Mouse (Mus musculus): ENCODE measurements around the gene Eif4g3. TPM values are rescaled to one million over a fixed set of nuclear protein-coding genes. Genes with fewer than 3 reads are reported as not detected.
A peak's percentile ranks its signal among the peaks of the same experiment; 100 is the strongest.

Gene Eif4g3
- polyA plus RNA-seq, 1 experiment from 2014 or later: 17.2 TPM

- 85% methylated on average over 9 of the region's 9 CpGs for whole genome bisulfite sequencing
- Histone ChIP-seq H3K9ac (no peak overlapping the region), H3K36me3 (peaks cover 10% of the 10 kb centered on the region; the same call in 1 of the 2 replicates), H3K27ac (no peak overlapping the region), H3K4me3 (no peak overlapping the region), H3K4me2 (no peak overlapping the region), H3K4me1 (replicated peaks) (no peaks in the 10 kb centered on the region), H3K27me3 (no peaks in the 10 kb centered on the region), H3K9me3 (replicated peaks) (no peaks in the 10 kb centered on the region)
- no peak for ATAC-seq (replicated peaks; ENCODE audit: insufficient number of reproducible peaks, insufficient read depth, low FRiP score, low read depth)
Measured at GRCm38 (mm10) chr4:138006951-138007613, 14.3 kb downstream of the Eif4g3 start.

- no peaks in the 10 kb centered on the region for H3K4me1 ChIP-seq (replicated peaks)
- peaks cover 14% of the 10 kb centered on the region; the same call in 1 of the 2 replicates for H3K36me3 ChIP-seq
- ATAC-seq (replicated peaks; ENCODE audit: insufficient number of reproducible peaks, insufficient read depth, low FRiP score, low read depth): no peak
- H3K9me3 ChIP-seq (replicated peaks): no peaks in the 10 kb centered on the region
- H3K27ac ChIP-seq: no peak overlapping the region
- H3K4me2 ChIP-seq: no peak overlapping the region
- 93% methylated on average over 6 of the region's 6 CpGs for WGBS
- H3K4me3 ChIP-seq: no peak overlapping the region
- no peaks in the 10 kb centered on the region for H3K27me3 ChIP-seq
- no peak overlapping the region for H3K9ac ChIP-seq
Measured at GRCm38 (mm10) chr4:138008646-138009045, 15.8 kb downstream of the Eif4g3 start.

- Histone ChIP-seq H3K36me3 (peaks cover 23% of the 10 kb centered on the region), H3K27ac (no peak overlapping the region), H3K9me3 (replicated peaks) (no peaks in the 10 kb centered on the region), H3K4me2 (no peak overlapping the region), H3K27me3 (no peaks in the 10 kb centered on the region), H3K9ac (no peak overlapping the region), H3K4me1 (replicated peaks) (no peaks in the 10 kb centered on the region), H3K4me3 (no peak overlapping the region)
- WGBS: 97% methylated on average over 4 of the region's 4 CpGs
- ATAC-seq (replicated peaks; ENCODE audit: insufficient number of reproducible peaks, insufficient read depth, low FRiP score, low read depth): no peak
Measured at GRCm38 (mm10) chr4:138009786-138010502, 17.1 kb downstream of the Eif4g3 start.

GRCm38 (mm10) chr4:138013723-138014479, 21.1 kb downstream of the Eif4g3 start:
- H3K36me3 ChIP-seq: peaks cover 34% of the 10 kb centered on the region
- H3K27me3 ChIP-seq: no peaks in the 10 kb centered on the region
- H3K27ac ChIP-seq: no peak overlapping the region
- ATAC-seq (replicated peaks; ENCODE audit: insufficient number of reproducible peaks, insufficient read depth, low FRiP score, low read depth): no peak
- 93% methylated on average over 15 of the region's 15 CpGs for WGBS
- no peaks in the 10 kb centered on the region for H3K9me3 ChIP-seq (replicated peaks)
- no peaks in the 10 kb centered on the region for H3K4me1 ChIP-seq (replicated peaks)
- no peak overlapping the region for H3K9ac ChIP-seq
- no peak overlapping the region for H3K4me3 ChIP-seq
- H3K4me2 ChIP-seq: no peak overlapping the region

DNA sequence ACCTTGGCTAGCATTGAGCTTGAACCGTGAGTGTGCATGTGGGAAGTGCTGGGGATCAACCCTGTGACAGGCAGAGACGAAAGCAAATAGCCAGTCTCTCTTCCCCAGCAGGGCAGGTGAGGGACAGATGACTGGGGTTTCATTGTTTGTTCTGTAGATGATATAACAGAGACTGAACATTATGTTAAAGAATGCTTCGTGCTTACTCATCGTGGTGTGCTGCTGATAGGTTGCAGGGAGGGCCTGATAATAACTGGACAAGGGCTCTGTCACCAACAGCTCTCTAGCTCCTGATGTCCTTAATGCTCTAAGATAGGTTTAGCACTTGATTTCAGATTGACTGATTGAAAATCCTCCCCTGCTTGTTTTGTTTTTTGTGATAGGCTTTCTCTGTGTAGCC, 23.1 kb downstream of the Eif4g3 start:
- no peak overlapping the region for H3K27ac ChIP-seq
- WGBS: 38% methylated on average over 4 of the region's 4 CpGs
- peaks cover 33% of the 10 kb centered on the region for H3K36me3 ChIP-seq
- H3K9me3 ChIP-seq (replicated peaks): no peaks in the 10 kb centered on the region
- no peak overlapping the region for H3K9ac ChIP-seq
- ATAC-seq (replicated peaks; ENCODE audit: insufficient number of reproducible peaks, insufficient read depth, low FRiP score, low read depth): no peak
- no peak overlapping the region for H3K4me2 ChIP-seq
- no peaks in the 10 kb centered on the region for H3K27me3 ChIP-seq
- peaks cover 6% of the 10 kb centered on the region for H3K4me1 ChIP-seq (replicated peaks)
- H3K4me3 ChIP-seq: no peak overlapping the region

DNA sequence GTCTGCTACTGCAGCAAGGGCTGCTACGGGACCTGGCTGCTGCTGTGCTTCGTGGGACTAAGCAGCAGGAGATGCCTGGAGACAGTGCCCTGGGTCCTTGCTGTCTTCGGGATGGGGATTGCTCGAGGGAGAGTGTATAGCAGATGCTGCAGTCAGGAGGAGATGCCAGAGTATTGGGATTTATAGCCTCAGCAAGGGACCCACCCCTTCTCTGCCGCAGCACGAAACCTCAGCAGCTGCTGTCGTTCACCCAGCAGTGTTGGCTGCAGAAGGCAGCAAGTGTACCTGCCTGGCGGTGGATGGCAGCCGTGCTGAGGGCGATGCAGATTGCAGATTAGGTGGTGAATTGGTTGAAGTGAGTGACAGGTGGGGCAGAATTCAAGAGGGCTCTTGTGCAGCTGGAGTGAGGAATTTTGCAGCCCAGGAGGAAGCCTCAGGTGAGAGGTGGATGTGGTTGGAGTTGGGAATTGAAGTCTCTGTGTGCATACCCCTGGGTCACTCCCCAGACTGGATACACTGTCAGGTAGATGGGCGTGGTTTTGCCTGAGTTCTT, 24.3 kb downstream of the Eif4g3 start:
- no peak overlapping the region for H3K27ac ChIP-seq
- peaks cover 29% of the 10 kb centered on the region for H3K36me3 ChIP-seq
- H3K9me3 ChIP-seq (replicated peaks): no peaks in the 10 kb centered on the region
- no peaks in the 10 kb centered on the region for H3K27me3 ChIP-seq
- no peak overlapping the region for H3K9ac ChIP-seq
- no peak for ATAC-seq (replicated peaks; ENCODE audit: insufficient number of reproducible peaks, insufficient read depth, low FRiP score, low read depth)
- H3K4me3 ChIP-seq: no peak overlapping the region
- no peak overlapping the region for H3K4me2 ChIP-seq
- peaks cover 11% of the 10 kb centered on the region for H3K4me1 ChIP-seq (replicated peaks)
- 76% methylated on average over 11 of the region's 11 CpGs for WGBS

DNA sequence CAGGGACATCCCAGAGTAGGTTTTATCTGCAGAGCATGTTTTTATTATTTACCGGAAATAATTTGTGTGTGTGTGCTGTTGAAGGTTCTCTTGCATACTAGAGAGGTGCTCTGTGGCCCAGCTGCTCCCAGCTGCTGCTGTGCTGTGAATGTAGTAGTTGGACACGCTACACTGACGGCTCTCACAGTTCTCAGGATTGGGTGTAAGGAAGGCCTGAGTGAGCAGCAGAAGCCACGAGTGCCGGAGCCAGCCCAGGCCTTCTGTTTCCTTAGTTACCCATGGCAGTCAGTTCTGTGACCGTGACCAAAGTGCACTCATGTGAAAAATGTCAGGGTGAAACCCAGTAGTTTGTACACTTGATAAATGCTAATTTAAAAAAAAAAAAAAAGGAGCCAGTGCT, 25.2 kb downstream of the Eif4g3 start:
- H3K4me1 ChIP-seq (replicated peaks): peaks cover 11% of the 10 kb centered on the region
- no peaks in the 10 kb centered on the region for H3K27me3 ChIP-seq
- H3K36me3 ChIP-seq: peaks cover 27% of the 10 kb centered on the region
- ATAC-seq (replicated peaks; ENCODE audit: insufficient number of reproducible peaks, insufficient read depth, low FRiP score, low read depth): no peak
- no peaks in the 10 kb centered on the region for H3K9me3 ChIP-seq (replicated peaks)
- no peak overlapping the region for H3K27ac ChIP-seq
- WGBS: 82% methylated on average over 6 of the region's 6 CpGs
- no peak overlapping the region for H3K9ac ChIP-seq
- no peak overlapping the region for H3K4me3 ChIP-seq
- H3K4me2 ChIP-seq: no peak overlapping the region

- no peaks in the 10 kb centered on the region for H3K27me3 ChIP-seq
- no peaks in the 10 kb centered on the region for H3K9me3 ChIP-seq (replicated peaks)
- H3K27ac ChIP-seq: no peak overlapping the region
- H3K9ac ChIP-seq: no peak overlapping the region
- H3K4me1 ChIP-seq (replicated peaks): peaks cover 23% of the 10 kb centered on the region
- 67% methylated on average over 6 of the region's 6 CpGs for WGBS
- H3K36me3 ChIP-seq: peaks cover 14% of the 10 kb centered on the region
- ATAC-seq (replicated peaks; ENCODE audit: insufficient number of reproducible peaks, insufficient read depth, low FRiP score, low read depth): no peak
- no peak overlapping the region for H3K4me3 ChIP-seq
- H3K4me2 ChIP-seq: no peak overlapping the region
Measured at GRCm38 (mm10) chr4:138020231-138020630, 27.4 kb downstream of the Eif4g3 start.

DNA sequence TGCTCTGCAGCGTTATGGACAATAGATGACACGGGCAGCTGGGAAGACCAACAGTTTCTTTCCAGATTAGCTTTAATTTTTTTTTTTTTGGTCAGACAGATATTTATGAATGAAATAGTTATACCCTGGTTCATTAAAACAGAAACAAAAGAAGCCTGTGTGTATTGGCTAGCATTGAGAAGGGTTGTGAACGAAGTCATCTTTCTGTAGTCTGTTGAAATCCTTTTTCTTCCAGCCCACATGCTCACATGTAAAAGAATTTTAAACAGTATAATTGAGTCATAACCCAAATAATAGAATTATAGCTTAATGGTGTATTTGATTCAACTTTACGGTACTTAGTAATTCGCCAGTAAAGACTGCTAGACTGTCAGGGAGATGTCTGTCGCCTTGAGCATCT, 28.8 kb downstream of the Eif4g3 start:
- no peak for ATAC-seq (replicated peaks; ENCODE audit: insufficient number of reproducible peaks, insufficient read depth, low FRiP score, low read depth)
- no peaks in the 10 kb centered on the region for H3K27me3 ChIP-seq
- H3K4me1 ChIP-seq (replicated peaks): peaks cover 23% of the 10 kb centered on the region
- no peak overlapping the region for H3K27ac ChIP-seq
- 83% methylated on average over 6 of the region's 6 CpGs for WGBS
- no peak overlapping the region for H3K4me3 ChIP-seq
- no peak overlapping the region for H3K9ac ChIP-seq
- no peaks in the 10 kb centered on the region for H3K9me3 ChIP-seq (replicated peaks)
- no peak overlapping the region for H3K4me2 ChIP-seq
- H3K36me3 ChIP-seq: peaks cover 5% of the 10 kb centered on the region; the same call in 1 of the 2 replicates

DNA sequence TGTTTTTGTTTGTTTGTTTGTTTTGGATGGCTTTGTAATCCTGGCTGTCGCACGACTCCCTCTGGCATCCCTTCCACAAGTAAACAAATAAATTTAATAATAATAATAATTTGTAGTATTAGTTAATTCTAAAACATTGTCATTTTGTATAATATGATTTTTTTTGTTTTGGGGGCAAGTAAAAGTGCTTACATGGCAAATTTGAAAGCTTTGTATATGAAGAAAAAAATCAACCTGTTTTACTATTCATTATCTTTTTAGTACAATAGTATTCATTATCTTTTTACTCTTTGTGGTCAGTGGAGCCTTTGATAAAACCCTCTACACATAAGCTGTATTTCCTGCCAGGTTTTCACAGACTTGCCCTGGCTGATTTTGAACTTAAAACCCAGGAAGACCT, 29.9 kb downstream of the Eif4g3 start:
- Histone ChIP-seq H3K4me3 (no peak overlapping the region), H3K9me3 (replicated peaks) (no peaks in the 10 kb centered on the region), H3K4me2 (no peak overlapping the region), H3K36me3 (peaks cover 15% of the 10 kb centered on the region), H3K27me3 (no peaks in the 10 kb centered on the region), H3K4me1 (replicated peaks) (peaks cover 23% of the 10 kb centered on the region), H3K27ac (no peak overlapping the region), H3K9ac (0 out of 2 replicates have a peak overlapping the region, but pooled peaks have one; percentile 14)
- WGBS: 86% methylated on average over 2 of the region's 2 CpGs
- ATAC-seq (replicated peaks; ENCODE audit: insufficient number of reproducible peaks, insufficient read depth, low FRiP score, low read depth): no peak

DNA sequence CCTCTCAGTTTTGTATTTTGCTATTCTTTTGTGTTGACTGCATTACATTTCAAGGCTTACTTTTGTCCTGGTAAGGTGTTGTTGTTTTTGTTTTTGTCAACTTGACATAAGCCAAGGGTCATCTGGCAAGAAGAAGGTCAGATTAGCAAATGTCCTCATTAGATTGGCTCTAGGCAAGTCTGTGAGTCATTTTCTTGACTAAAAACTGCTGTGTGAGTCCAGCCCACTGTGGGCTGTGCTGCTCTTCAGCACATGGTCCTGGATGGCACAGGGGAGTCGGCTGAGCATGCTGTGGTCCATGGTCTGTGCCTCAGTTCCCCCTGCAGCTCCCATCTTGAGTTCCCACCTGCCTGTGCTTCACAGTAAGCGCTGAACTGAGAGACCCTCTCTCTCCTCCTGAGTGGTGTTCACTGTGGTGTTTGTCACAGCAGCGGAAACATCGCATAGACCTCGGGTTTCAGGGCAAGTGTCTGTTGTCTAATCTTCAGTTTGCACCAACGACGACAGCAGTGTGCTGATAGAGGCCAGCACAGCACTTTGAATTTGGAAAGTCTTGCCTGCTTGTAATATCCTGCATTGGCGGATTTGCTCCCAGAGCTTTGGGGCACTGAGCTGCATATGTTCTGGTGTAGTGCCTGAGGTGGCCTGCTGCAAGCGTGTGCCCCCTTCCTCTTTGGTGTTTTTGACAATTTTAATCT, 30.7 kb downstream of the Eif4g3 start:
- Histone ChIP-seq H3K9ac (no peak overlapping the region), H3K9me3 (replicated peaks) (no peaks in the 10 kb centered on the region), H3K36me3 (peaks cover 18% of the 10 kb centered on the region), H3K27ac (no peak overlapping the region), H3K4me3 (no peak overlapping the region), H3K4me1 (replicated peaks) (peaks cover 23% of the 10 kb centered on the region), H3K4me2 (no peak overlapping the region), H3K27me3 (no peaks in the 10 kb centered on the region)
- no peak for ATAC-seq (replicated peaks; ENCODE audit: insufficient number of reproducible peaks, insufficient read depth, low FRiP score, low read depth)
- WGBS: 64% methylated on average over 9 of the region's 9 CpGs
